Mouse (Mus musculus) ES-E14 (cell line): ENCODE data around the gene Cpne4.

ENCODE experiments used
- CHD2 ChIP-seq: IDR thresholded peaks from 2 replicates; pipeline ENCODE4 v1.6.1; 2014; ENCODE audit warnings: mild to moderate bottlenecking, low read depth, low read length, inconsistent platforms
- MAFK ChIP-seq: IDR thresholded peaks from 2 replicates; pipeline ENCODE4 v1.6.1; 2014; ENCODE audit warnings: mild to moderate bottlenecking, low read depth, low read length, inconsistent platforms; ENCODE audit not compliant: insufficient read depth
- ZC3H11A ChIP-seq: IDR thresholded peaks from 2 replicates; pipeline ENCODE4 v1.6.1; 2012; ENCODE audit warnings: low read depth, mild to moderate bottlenecking, inconsistent platforms, low read length, borderline replicate concordance
- ZNF384 ChIP-seq: IDR thresholded peaks from 2 replicates; pipeline ENCODE4 v1.6.1; 2012; ENCODE audit warnings: low read depth, low read length, inconsistent platforms

GRCm38 (mm10) chr9:104777780-104778179 lies 230.7 kb downstream of the Cpne4 start:
- TF ChIP-seq CHD2 (no peak), ZC3H11A (no peak), ZNF384 (no peak), MAFK (no peak)
